Mouse (Mus musculus): ENCODE results near the gene Il6st. TPM values are rescaled to one million over a fixed set of nuclear protein-coding genes. Genes with fewer than 3 reads are reported as not detected.

Gene Il6st
- polyA plus RNA-seq, 1 experiment from 2014 or later: 28.4 TPM

DNA sequence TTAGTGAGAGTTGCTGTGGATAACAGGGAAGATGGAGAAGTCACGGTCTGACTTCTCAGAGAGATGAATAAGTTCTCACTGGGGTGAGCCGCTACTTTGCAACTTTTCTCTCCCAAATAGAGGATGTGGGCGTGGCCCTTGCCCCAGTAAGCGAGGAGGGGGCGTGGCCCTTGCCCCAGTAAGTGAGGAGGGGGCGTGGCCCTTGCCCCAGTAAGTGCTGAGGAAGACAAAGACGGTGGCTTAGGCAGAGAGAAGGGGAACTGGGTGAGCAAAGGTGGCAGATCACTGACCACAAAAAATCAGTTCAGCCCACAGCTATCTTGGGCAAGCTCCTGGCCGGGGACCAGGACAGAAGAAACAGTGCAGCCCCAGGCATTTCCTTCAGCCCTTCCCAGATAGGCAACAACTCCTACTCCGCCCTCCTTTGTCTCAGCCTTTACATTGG is 23.9 kb upstream of the Il6st start:
- 12% methylated on average over 9 of the region's 9 CpGs for WGBS
- Histone ChIP-seq H3K4me1 (ENCODE audit: control insufficient read depth, insufficient read depth, low read length) (peaks cover 8% of the 10 kb centered on the region; the same call in 1 of the 2 replicates), H3K27me3 (ENCODE audit: control insufficient read depth, insufficient read depth, low read length) (no peaks in the 10 kb centered on the region), H3K27ac (ENCODE audit: low read depth, low read length) (no peak overlapping the region), H3K4me3 (ENCODE audit: low read depth, low read length) (no peak overlapping the region), H3K4me2 (peak overlapping the region; percentile 24), H3K9ac (ENCODE audit: low read length) (peak overlapping the region; percentile 22; the same call in 1 of the 2 replicates), H3K36me3 (ENCODE audit: control insufficient read depth, insufficient read depth, low read length) (no peaks in the 10 kb centered on the region), H3K9me3 (ENCODE audit: control insufficient read depth, low read length) (no peaks in the 10 kb centered on the region)
- ATAC-seq (ENCODE audit: low FRiP score) (peak; percentile 83), DNase-seq (ENCODE audit: low spot score, missing footprints) (peak; percentile 89)

GRCm38 (mm10) chr13:112440668-112441067 is 23.2 kb upstream of the Il6st start:
- H3K4me3 ChIP-seq (ENCODE audit: low read depth, low read length): no peak overlapping the region
- 66% methylated on average over 8 of the region's 8 CpGs for WGBS
- no peaks in the 10 kb centered on the region for H3K27me3 ChIP-seq (ENCODE audit: control insufficient read depth, insufficient read depth, low read length)
- H3K9ac ChIP-seq (ENCODE audit: low read length): no peak overlapping the region
- H3K4me2 ChIP-seq: no peak overlapping the region
- ATAC-seq (ENCODE audit: low FRiP score) (no peak), DNase-seq (ENCODE audit: low spot score, missing footprints) (peak; percentile 78)
- H3K4me1 ChIP-seq (ENCODE audit: control insufficient read depth, insufficient read depth, low read length): peaks cover 8% of the 10 kb centered on the region; the same call in 1 of the 2 replicates
- H3K9me3 ChIP-seq (ENCODE audit: control insufficient read depth, low read length): no peaks in the 10 kb centered on the region
- H3K36me3 ChIP-seq (ENCODE audit: control insufficient read depth, insufficient read depth, low read length): no peaks in the 10 kb centered on the region
- H3K27ac ChIP-seq (ENCODE audit: low read depth, low read length): no peak overlapping the region

DNA sequence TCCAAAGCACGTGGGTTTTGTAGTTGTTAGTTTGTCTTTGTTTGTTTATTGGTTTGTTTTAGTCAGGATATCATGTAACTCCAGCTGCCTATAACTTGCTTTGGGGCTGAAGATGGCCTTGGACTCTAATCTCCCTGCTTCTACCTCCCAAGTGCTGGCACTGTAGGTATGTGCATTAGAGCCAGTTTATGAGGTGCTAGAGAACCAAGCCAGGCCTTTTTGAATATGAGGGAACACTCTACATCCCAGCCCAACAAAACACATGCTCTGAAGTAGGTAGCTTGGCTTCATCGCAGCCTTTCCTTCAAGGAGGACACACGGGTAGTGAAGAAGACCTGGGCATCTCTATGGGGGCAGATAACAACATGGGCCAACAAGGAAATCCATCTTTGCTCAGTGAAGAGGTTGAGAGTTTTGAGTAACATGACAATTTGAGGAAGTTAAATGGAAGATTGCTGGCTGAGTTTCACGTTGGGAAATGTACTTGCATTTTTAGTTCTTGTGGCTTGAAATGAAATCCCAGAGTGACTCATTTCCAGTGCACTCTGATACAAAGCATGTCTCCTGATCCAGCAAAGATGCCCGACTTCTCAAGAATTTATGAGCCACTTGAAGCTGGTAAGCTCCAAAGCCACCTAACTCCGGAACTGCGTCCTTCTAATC is 20.9 kb upstream of the Il6st start:
- H3K27ac ChIP-seq (ENCODE audit: low read depth, low read length): no peak overlapping the region
- no peaks in the 10 kb centered on the region for H3K27me3 ChIP-seq (ENCODE audit: control insufficient read depth, insufficient read depth, low read length)
- ATAC-seq (ENCODE audit: low FRiP score) (no peak), DNase-seq (ENCODE audit: low spot score, missing footprints) (no peak)
- H3K9me3 ChIP-seq (ENCODE audit: control insufficient read depth, low read length): no peaks in the 10 kb centered on the region
- WGBS: 88% methylated on average over 7 of the region's 7 CpGs
- H3K4me2 ChIP-seq: no peak overlapping the region
- H3K4me1 ChIP-seq (ENCODE audit: control insufficient read depth, insufficient read depth, low read length): peaks cover 8% of the 10 kb centered on the region; the same call in 1 of the 2 replicates
- no peaks in the 10 kb centered on the region for H3K36me3 ChIP-seq (ENCODE audit: control insufficient read depth, insufficient read depth, low read length)
- H3K9ac ChIP-seq (ENCODE audit: low read length): no peak overlapping the region
- no peak overlapping the region for H3K4me3 ChIP-seq (ENCODE audit: low read depth, low read length)

DNA sequence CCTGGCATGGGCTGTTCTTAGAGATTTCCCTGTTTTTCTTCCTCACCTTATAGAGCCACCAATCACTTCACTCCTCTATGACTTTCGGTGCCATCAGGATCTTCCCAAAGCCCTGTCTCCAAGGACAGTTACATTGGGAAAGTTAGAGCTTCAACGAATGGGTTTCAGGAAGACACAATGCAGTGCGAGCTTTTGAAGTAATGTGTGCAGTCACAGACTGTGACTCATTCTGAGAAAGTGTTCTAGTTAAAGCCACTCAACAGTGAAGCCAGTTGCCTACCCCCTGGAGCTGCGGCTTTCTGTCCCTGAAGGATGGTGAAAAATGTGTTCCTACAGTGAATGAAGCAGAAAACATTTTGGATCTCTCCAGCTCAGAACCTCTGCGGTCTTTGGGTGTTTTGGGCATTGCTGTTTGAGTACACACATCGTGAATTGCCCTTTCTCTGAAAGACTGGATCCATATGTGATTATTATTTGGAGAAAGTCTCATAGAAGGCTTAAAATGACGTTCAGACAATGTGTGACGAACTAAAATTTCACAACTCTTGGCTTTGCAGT is 16.7 kb upstream of the Il6st start:
- no peaks in the 10 kb centered on the region for H3K27me3 ChIP-seq (ENCODE audit: control insufficient read depth, insufficient read depth, low read length)
- H3K9ac ChIP-seq (ENCODE audit: low read length): no peak overlapping the region
- H3K4me2 ChIP-seq: no peak overlapping the region
- H3K9me3 ChIP-seq (ENCODE audit: control insufficient read depth, low read length): no peaks in the 10 kb centered on the region
- DNase-seq (ENCODE audit: low spot score, missing footprints) (peak; percentile 28), ATAC-seq (ENCODE audit: low FRiP score) (no peak)
- H3K36me3 ChIP-seq (ENCODE audit: control insufficient read depth, insufficient read depth, low read length): no peaks in the 10 kb centered on the region
- H3K27ac ChIP-seq (ENCODE audit: low read depth, low read length): no peak overlapping the region
- H3K4me1 ChIP-seq (ENCODE audit: control insufficient read depth, insufficient read depth, low read length): no peaks in the 10 kb centered on the region
- H3K4me3 ChIP-seq (ENCODE audit: low read depth, low read length): no peak overlapping the region
- WGBS: 80% methylated on average over 8 of the region's 8 CpGs

DNA sequence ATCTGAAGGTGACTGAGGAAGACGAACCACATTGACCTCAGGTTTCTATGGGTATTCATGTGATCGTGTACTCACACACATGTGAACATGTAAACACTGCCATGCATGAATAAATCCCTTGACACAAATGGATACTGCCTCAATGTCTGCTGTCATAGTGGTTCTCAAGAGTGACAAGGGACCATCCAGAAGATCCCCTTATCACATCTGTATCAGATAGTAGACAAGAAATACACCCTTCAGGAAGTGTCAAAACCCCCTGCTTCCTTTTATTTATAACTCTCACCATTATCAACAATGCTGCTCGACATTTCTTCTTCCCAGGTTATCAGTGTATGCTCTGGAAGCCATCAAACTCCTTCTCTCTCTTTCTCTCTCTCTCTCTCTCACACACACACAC is 13.7 kb upstream of the Il6st start:
- DNase-seq (ENCODE audit: low spot score, missing footprints) (no peak), ATAC-seq (ENCODE audit: low FRiP score) (no peak)
- H3K4me2 ChIP-seq: no peak overlapping the region
- no peak overlapping the region for H3K27ac ChIP-seq (ENCODE audit: low read depth, low read length)
- 76% methylated on average over 3 of the region's 3 CpGs for WGBS
- H3K36me3 ChIP-seq (ENCODE audit: control insufficient read depth, insufficient read depth, low read length): no peaks in the 10 kb centered on the region
- no peaks in the 10 kb centered on the region for H3K4me1 ChIP-seq (ENCODE audit: control insufficient read depth, insufficient read depth, low read length)
- no peaks in the 10 kb centered on the region for H3K9me3 ChIP-seq (ENCODE audit: control insufficient read depth, low read length)
- no peak overlapping the region for H3K9ac ChIP-seq (ENCODE audit: low read length)
- H3K4me3 ChIP-seq (ENCODE audit: low read depth, low read length): no peak overlapping the region
- H3K27me3 ChIP-seq (ENCODE audit: control insufficient read depth, insufficient read depth, low read length): no peaks in the 10 kb centered on the region

- Histone ChIP-seq H3K27ac (ENCODE audit: low read depth, low read length) (no peak overlapping the region), H3K9ac (ENCODE audit: low read length) (no peak overlapping the region), H3K9me3 (ENCODE audit: control insufficient read depth, low read length) (no peaks in the 10 kb centered on the region), H3K4me2 (no peak overlapping the region), H3K36me3 (ENCODE audit: control insufficient read depth, insufficient read depth, low read length) (no peaks in the 10 kb centered on the region), H3K4me1 (ENCODE audit: control insufficient read depth, insufficient read depth, low read length) (no peaks in the 10 kb centered on the region), H3K4me3 (ENCODE audit: low read depth, low read length) (no peak overlapping the region), H3K27me3 (ENCODE audit: control insufficient read depth, insufficient read depth, low read length) (no peaks in the 10 kb centered on the region; the same call in 1 of the 2 replicates)
- DNase-seq (ENCODE audit: low spot score, missing footprints): no peak
- WGBS: 88% methylated on average over 6 of the region's 6 CpGs
- no peak for ATAC-seq (ENCODE audit: low FRiP score)
Measured at GRCm38 (mm10) chr13:112457366-112457765, 6.5 kb upstream of the Il6st start.

DNA sequence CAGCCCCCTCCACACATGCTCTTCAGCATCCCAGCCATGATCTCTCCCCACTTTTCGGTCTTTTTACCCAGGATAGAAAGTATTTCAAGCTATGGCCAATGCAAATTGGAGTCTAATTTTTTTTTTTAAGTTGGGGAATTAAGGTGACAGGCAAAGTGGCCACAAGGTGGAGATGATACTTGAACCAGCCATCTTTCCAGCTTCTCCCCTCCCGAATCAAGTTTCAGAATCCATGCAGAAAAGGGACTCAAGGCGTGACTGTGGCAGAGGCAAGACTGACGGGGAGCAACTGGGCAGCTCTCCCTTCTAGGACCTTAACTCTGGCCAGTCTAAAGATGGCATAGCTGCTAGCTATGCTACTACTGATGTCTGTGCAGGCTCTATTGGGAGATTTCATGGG is 5.9 kb upstream of the Il6st start:
- Histone ChIP-seq H3K27ac (ENCODE audit: low read depth, low read length) (no peak overlapping the region), H3K27me3 (ENCODE audit: control insufficient read depth, insufficient read depth, low read length) (no peaks in the 10 kb centered on the region; the same call in 1 of the 2 replicates), H3K9me3 (ENCODE audit: control insufficient read depth, low read length) (no peaks in the 10 kb centered on the region), H3K36me3 (ENCODE audit: control insufficient read depth, insufficient read depth, low read length) (no peaks in the 10 kb centered on the region), H3K4me3 (ENCODE audit: low read depth, low read length) (no peak overlapping the region), H3K9ac (ENCODE audit: low read length) (no peak overlapping the region), H3K4me2 (no peak overlapping the region), H3K4me1 (ENCODE audit: control insufficient read depth, insufficient read depth, low read length) (no peaks in the 10 kb centered on the region)
- DNase-seq (ENCODE audit: low spot score, missing footprints) (peak; percentile 19), ATAC-seq (ENCODE audit: low FRiP score) (no peak)
- 77% methylated on average over 4 of the region's 4 CpGs for WGBS

DNA sequence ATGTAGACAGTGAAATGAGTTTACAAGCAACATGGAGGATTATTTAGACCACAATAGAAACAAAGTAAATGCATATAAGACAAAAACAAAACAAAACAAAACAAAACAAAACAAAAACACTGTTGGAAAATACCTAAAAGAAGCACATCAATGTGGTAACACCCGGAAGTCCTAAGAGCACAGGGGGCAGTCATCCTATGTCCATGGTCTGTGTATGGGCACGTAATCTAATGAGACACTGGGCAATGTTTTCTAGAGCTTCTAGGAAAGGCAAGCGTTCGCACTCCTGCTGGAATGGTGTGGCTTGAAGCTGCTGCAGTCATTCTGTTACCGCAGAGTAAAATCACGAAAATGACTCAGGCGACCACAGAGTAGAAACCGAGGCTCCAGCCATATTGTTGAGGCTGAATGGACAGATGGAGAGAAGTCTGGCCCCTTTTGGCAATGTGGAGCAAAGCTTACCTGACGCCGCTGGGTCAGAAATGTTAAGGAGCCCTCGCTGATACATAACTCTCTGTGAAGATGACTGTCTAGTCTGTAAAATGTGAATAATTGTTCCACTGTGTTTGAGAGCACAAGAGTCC is 5.3 kb upstream of the Il6st start:
- DNase-seq (ENCODE audit: low spot score, missing footprints): peak; percentile 44
- H3K9ac ChIP-seq (ENCODE audit: low read length): no peak overlapping the region
- no peaks in the 10 kb centered on the region for H3K36me3 ChIP-seq (ENCODE audit: control insufficient read depth, insufficient read depth, low read length)
- no peak overlapping the region for H3K4me2 ChIP-seq
- H3K27ac ChIP-seq (ENCODE audit: low read depth, low read length): no peak overlapping the region
- no peak overlapping the region for H3K4me3 ChIP-seq (ENCODE audit: low read depth, low read length)
- ATAC-seq (ENCODE audit: low FRiP score): no peak
- no peaks in the 10 kb centered on the region for H3K9me3 ChIP-seq (ENCODE audit: control insufficient read depth, low read length)
- 91% methylated on average over 11 of the region's 11 CpGs for WGBS
- H3K27me3 ChIP-seq (ENCODE audit: control insufficient read depth, insufficient read depth, low read length): no peaks in the 10 kb centered on the region; the same call in 1 of the 2 replicates
- peaks cover 3% of the 10 kb centered on the region; the same call in 1 of the 2 replicates for H3K4me1 ChIP-seq (ENCODE audit: control insufficient read depth, insufficient read depth, low read length)

GRCm38 (mm10) chr13:112459956-112460355 is 3.9 kb upstream of the Il6st start:
- no peak for ATAC-seq (ENCODE audit: low FRiP score)
- no peaks in the 10 kb centered on the region for H3K36me3 ChIP-seq (ENCODE audit: control insufficient read depth, insufficient read depth, low read length)

More at GRCm38 (mm10) chr13:112459956-112460355, 3.9 kb upstream of the Il6st start:
- DNase-seq (ENCODE audit: low spot score, missing footprints): peak; percentile 23
- Histone ChIP-seq H3K4me3 (ENCODE audit: low read depth, low read length) (no peak overlapping the region), H3K27me3 (ENCODE audit: control insufficient read depth, insufficient read depth, low read length) (no peaks in the 10 kb centered on the region; the same call in 1 of the 2 replicates), H3K27ac (ENCODE audit: low read depth, low read length) (no peak overlapping the region), H3K9me3 (ENCODE audit: control insufficient read depth, low read length) (no peaks in the 10 kb centered on the region), H3K4me1 (ENCODE audit: control insufficient read depth, insufficient read depth, low read length) (peaks cover 5% of the 10 kb centered on the region; the same call in 1 of the 2 replicates), H3K4me2 (no peak overlapping the region), H3K9ac (ENCODE audit: low read length) (no peak overlapping the region)
- 87% methylated on average over 6 of the region's 6 CpGs for WGBS
